Mouse (Mus musculus) heart, postnatal 0 days (tissue): ENCODE measurements around the gene Ecsit.

Experiments used
- CTCF ChIP-seq: IDR thresholded peaks from 2 replicates; pipeline ENCODE4 v1.5.1; 2016; ENCODE audit warnings: antibody characterized with exemption, control low read depth, low read depth
- EP300 ChIP-seq: IDR thresholded peaks from 2 replicates; pipeline ENCODE4 v1.6.1; 2016; ENCODE audit warnings: antibody characterized with exemption, low read depth

DNA sequence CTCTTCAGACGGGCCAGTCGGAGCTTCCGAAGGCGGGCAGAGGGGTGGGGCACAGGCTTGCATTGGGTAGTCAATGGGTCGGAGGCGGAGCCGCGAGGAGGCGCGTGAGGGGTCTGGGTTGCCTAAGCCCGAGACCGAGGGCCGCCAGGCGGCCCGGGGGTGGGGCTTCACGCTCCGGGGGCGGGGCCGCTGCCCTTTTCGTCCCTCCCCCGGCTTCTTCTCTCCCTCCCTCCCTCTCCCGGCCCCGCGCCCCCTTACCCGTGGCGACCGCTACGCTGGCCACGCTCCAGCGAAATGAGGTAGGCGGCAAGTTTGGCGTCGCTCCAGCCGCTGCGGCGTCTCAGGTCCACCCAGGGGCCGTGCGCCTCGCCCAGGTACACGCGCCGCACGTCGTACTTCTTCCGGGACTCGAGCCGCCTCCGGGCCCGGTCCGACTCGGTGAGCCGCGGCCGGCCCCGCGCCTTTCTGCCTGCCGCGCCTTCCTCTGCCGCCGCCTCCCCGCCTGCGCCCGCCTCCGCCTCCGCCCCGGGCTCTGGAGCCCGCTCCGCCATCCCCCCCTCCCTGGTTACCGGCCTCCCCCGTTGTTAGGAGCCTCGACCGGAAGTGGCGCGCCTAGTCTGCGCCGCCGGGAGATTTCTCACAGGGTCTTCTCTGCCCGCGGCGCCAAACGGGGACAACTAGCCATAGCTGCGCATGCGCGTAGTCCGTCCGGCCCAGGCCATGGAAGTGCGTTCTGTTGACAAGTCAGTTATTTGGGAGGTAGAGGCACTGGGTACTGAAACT is 14.3 kb downstream of the Ecsit start, which contains the start of the genes Gm49318 and Zfp653:
- TF ChIP-seq CTCF (peak; percentile 21; the same call in 1 of the 2 replicates), EP300 (peak; percentile 2; the same call in 1 of the 2 replicates)
